Mouse (Mus musculus) kidney, embryonic 16.5 days (tissue): Measurements from ENCODE around the gene Gm20388. TPM values are rescaled to one million over a fixed set of nuclear protein-coding genes. Genes with fewer than 3 reads are reported as not detected.

Experiments
- ATAC-seq: fragments of 200-750 bp; cut with Nextera tagmentation; 2 replicates; pipeline ENCODE4 v1.8.0; 2017; ENCODE audit warnings: moderate TSS enrichment; ENCODE audit not compliant: low FRiP score, low TSS enrichment
- H3K27ac ChIP-seq: fragments of 300-500 bp; sonication (generic); 2 replicates; pipeline ENCODE4 v1.5.1; 2014; ENCODE audit warnings: low read length
- H3K27me3 ChIP-seq: fragments of 300-500 bp; sonication (generic); 2 replicates; pipeline ENCODE4 v1.6.1; 2014; ENCODE audit warnings: low read length, control low read depth, mixed read lengths; ENCODE audit not compliant: insufficient read depth
- H3K36me3 ChIP-seq: fragments of 300-500 bp; sonication (generic); 2 replicates; pipeline ENCODE4 v1.6.1; 2014; ENCODE audit warnings: low read length, control low read depth, mixed read lengths; ENCODE audit not compliant: insufficient read depth
- H3K4me1 ChIP-seq: fragments of 300-500 bp; sonication (generic); 2 replicates; pipeline ENCODE4 v1.6.1; 2014; ENCODE audit warnings: low read length, control low read depth, mixed read lengths; ENCODE audit not compliant: insufficient read depth
- H3K4me2 ChIP-seq: fragments of 300-500 bp; sonication (generic); replicated peaks from 2 replicates; pipeline ENCODE4 v1.6.1; 2014; ENCODE audit warnings: low read depth, low read length
- H3K4me3 ChIP-seq: fragments of 300-500 bp; sonication (generic); 2 replicates; pipeline ENCODE4 v1.5.1; 2014; ENCODE audit warnings: mild to moderate bottlenecking, low read length
- H3K9ac ChIP-seq: fragments of 300-500 bp; sonication (generic); replicated peaks from 2 replicates; pipeline ENCODE4 v1.6.1; 2014; ENCODE audit warnings: low read length
- H3K9me3 ChIP-seq: fragments of 300-500 bp; sonication (generic); 2 replicates; pipeline ENCODE4 v1.6.1; 2016; ENCODE audit warnings: low read length, control low read depth
- WGBS: fragments of 180-500 bp; shearing (Covaris S2); extraction: QIAGEN DNeasy Blood & Tissue Kit; methylation state at CpG from one replicate; pipeline ENCODE4 v1.1.7; 2014; 5-methylcytosine and 5-hydroxymethylcytosine counted together
- polyA plus RNA-seq: library from polyadenylated mRNA; unstranded; fragments of >200 nt; fragmentation: Nextera tagmentation; extraction: Ambion mirVana; gene quantifications from 2 replicates; pipeline ENCODE4 v1.2.1, GENCODE M21; 2015

Gene Gm20388
- polyA plus RNA-seq, 1 experiment from 2014 or later: 7.7 TPM

DNA sequence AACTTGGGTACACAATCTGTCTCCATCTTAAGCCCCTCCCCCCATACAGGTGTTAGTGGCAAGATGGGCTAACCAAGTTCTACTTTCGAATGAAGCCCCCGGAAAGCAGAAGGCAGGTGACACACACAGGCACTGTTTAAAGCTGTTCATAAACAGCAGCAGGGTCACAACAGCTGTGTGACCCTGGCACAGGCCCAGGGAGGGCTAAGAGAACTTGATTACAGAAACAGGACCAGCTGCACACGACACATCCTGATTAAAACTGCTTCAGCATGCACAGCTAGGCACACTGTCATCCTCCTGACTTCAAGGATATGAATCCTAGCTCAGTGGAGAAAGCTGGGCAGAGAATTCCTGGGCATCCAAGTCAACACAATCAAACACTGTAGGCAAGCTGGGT lies 1551.5 kb downstream of the Gm20388 start:
- WGBS: 62% methylated on average over 3 of the region's 3 CpGs
- no peak for ATAC-seq
- no peaks in the 10 kb centered on the region for H3K9me3 ChIP-seq
- H3K27ac ChIP-seq: no peak overlapping the region
- H3K4me3 ChIP-seq: no peak overlapping the region
- no peaks in the 10 kb centered on the region for H3K27me3 ChIP-seq
- no peaks in the 10 kb centered on the region for H3K36me3 ChIP-seq
- no peak overlapping the region for H3K9ac ChIP-seq
- H3K4me1 ChIP-seq: no peaks in the 10 kb centered on the region
- no peak overlapping the region for H3K4me2 ChIP-seq

DNA sequence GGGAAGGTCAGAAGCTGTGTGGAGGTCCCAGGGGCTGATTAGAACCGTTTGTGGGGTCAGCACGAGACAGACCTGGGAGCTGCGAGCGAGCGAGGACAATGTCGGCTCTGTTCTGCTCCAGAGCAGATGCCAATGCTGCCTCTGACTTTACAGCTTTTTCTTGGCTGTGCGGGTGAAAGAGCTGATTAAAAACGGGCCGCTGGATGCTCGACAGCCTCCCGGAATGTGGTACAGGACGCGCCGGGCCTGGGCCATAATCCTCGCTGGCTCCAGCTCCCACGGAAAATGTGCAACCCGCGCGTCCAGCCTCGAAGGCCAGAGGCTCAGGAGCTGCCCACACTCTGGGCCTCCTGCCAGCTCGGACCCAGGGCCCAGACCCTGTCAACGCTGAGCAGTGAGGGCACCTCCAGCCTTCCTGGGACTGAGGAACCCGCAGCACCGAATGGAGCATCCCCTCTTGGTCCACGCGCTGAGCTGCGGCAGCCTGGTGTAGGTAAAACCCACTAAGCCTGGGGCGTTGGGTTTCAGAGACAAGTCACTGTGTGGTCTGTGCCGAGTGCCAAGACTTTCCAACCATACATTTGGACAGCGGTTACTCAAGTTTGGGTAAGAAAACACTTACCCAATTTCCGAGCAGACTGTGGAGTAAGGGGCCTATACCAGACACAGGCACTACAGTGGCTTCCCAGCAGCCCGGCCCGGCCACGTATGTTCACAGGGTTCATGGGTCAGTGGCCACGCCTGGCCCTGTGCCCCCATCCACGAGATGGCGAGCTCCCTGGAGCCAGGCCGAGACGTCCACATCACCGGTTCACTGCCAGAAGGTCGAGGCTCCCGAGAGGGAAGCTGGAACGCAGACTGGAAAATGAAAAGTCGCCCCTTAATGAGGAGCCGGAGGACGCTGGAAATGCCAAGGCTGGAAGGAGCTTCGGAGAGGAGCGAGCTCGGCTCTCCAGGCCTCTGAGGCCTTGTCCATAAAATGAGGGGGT lies 1557.7 kb downstream of the Gm20388 start:
- WGBS: 56% methylated on average over 49 of the region's 49 CpGs
- peak; percentile 9; the same call in 1 of the 2 replicates for ATAC-seq
- Histone ChIP-seq H3K9me3 (no peaks in the 10 kb centered on the region), H3K4me2 (no peak overlapping the region), H3K36me3 (no peaks in the 10 kb centered on the region), H3K4me3 (no peak overlapping the region), H3K9ac (no peak overlapping the region), H3K27ac (no peak overlapping the region), H3K4me1 (no peaks in the 10 kb centered on the region), H3K27me3 (no peaks in the 10 kb centered on the region)

DNA sequence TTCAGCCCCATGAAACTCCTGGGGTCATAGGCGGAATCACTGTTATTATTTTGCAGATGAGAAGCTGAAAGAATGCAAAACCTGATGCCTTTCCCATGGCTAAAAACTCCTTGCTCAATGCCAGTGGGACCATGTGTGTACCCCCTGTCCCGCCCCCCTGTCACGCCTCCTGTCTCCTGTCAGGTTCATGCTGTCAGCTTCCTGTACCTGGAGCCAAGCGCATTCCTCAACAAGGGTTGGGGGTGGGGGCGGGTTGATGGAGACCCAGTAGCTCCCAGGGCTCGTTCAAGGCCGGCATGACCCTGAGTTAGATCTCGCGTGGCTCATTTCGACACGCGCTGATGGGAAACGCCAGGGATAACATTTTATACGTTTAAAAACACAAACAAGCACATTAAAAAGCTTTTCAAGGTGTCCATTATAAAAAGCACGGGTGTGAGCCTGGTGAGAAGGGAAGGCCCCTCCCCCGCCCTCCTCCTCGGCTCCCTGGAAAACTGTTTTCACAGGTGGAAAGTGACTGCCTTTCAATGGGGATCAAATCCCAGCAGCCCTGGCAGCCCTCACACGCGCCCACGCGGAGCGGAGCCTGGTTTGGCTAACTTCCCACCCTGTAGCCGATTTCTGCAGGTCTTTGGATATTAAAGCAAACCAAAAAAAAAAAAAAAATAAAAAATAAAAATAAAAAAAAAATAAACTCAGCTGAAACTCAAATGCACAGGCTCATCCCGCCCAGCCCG lies 1563.7 kb downstream of the Gm20388 start:
- Histone ChIP-seq H3K4me2 (peak overlapping the region; percentile 49), H3K4me1 (peaks cover 10% of the 10 kb centered on the region), H3K36me3 (no peaks in the 10 kb centered on the region), H3K27ac (no peak overlapping the region), H3K4me3 (peak overlapping the region; percentile 14), H3K9ac (peak overlapping the region; percentile 34; the same call in 1 of the 2 replicates), H3K27me3 (no peaks in the 10 kb centered on the region), H3K9me3 (no peaks in the 10 kb centered on the region)
- WGBS: 8% methylated on average over 25 of the region's 25 CpGs
- ATAC-seq: 0 out of 2 replicates have a peak, but pooled peaks have one; percentile 22

DNA sequence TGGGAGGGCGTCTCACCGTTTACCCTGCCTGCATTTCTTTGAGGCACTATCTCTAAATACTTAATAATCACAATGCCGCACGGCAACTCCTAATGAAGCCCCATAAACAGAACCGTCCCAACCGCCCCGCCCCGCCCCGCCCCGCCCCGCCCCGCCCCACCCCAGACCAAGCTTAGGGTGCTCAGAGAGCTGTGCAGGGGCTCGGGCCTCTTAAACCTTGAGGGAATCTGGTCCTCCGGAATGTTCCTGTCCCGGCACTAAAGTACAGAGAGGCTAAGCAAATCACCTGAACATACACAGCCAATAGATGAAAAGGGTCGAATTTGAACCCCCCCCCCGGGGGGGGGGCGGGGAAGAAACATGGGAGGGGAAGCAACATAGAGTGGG lies 1564.2 kb downstream of the Gm20388 start:
- whole genome bisulfite sequencing: 2% methylated on average over 18 of the region's 18 CpGs
- Histone ChIP-seq H3K4me2 (peak overlapping the region; percentile 49), H3K27ac (no peak overlapping the region), H3K36me3 (no peaks in the 10 kb centered on the region), H3K4me1 (peaks cover 10% of the 10 kb centered on the region), H3K9me3 (no peaks in the 10 kb centered on the region), H3K27me3 (no peaks in the 10 kb centered on the region), H3K4me3 (peak overlapping the region; percentile 14), H3K9ac (peak overlapping the region; percentile 34; the same call in 1 of the 2 replicates)
- no peak for ATAC-seq

DNA sequence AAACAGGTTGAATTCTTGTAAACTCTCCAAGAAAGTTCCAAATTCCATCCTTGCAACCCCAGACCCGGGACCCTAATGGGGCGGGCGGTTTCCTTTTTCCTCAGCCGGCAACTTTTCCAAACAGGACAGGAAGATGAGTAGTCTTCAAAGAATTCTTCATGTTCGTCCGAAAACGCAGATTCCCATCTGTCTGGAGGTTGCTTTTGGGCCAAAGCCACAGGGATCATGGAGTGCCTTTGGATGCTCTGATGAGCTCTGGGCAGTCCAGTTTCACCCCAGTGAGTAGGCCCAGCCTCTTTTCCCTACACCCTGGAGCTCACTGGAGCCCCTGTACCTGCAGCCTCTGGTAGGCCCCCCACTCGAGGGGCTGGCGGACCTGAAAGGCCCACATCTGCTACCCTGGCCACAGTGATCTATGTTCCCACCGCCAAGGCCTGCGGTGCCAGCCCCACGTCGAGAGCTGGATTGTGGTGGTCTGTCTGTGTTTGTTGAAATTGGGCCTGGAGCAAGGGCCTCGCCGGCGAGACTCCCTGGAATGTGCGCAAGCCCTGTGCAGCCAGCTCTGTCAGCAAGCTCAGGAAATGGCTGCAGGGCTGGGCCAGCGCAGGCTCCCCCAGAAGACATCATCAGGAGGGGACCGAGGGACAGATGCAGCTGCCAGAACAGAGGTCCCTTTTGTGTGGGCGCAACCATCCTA lies 1567.4 kb downstream of the Gm20388 start:
- no peaks in the 10 kb centered on the region for H3K9me3 ChIP-seq
- no peaks in the 10 kb centered on the region for H3K36me3 ChIP-seq
- no peak overlapping the region for H3K4me2 ChIP-seq
- H3K27ac ChIP-seq: peak overlapping the region; percentile 2; the same call in 1 of the 2 replicates
- no peak overlapping the region for H3K4me3 ChIP-seq
- ATAC-seq: no peak
- H3K9ac ChIP-seq: peak overlapping the region; percentile 27; the same call in 1 of the 2 replicates
- peaks cover 20% of the 10 kb centered on the region for H3K4me1 ChIP-seq
- WGBS: 55% methylated on average over 20 of the region's 20 CpGs
- no peaks in the 10 kb centered on the region for H3K27me3 ChIP-seq

DNA sequence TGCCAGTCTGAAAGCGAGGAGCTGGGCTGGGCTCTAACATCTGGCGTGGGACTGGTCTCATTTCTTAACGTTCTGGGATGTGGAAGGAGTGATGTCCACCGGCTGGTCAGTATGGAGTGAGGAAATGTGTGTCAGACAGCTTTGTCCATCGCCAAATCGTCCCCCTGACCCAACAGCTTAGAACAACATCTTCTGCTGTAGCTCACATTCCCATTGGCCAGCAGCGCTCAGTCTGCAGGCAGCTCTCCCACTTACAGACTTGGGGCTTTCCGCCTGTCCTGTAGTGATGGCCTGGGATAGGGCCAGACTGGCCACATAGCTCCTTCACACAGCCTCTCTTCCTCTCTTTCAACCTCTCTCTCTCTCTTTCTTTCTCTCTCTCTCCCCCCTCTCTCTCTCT lies 1568.5 kb downstream of the Gm20388 start:
- Histone ChIP-seq H3K4me2 (no peak overlapping the region), H3K9me3 (no peaks in the 10 kb centered on the region), H3K36me3 (no peaks in the 10 kb centered on the region), H3K4me3 (no peak overlapping the region), H3K9ac (no peak overlapping the region), H3K4me1 (peaks cover 24% of the 10 kb centered on the region), H3K27me3 (no peaks in the 10 kb centered on the region), H3K27ac (peak overlapping the region; percentile 48; the same call in 1 of the 2 replicates)
- 0 out of 2 replicates have a peak, but pooled peaks have one; percentile 69 for ATAC-seq
- WGBS: 52% methylated on average over 8 of the region's 8 CpGs

DNA sequence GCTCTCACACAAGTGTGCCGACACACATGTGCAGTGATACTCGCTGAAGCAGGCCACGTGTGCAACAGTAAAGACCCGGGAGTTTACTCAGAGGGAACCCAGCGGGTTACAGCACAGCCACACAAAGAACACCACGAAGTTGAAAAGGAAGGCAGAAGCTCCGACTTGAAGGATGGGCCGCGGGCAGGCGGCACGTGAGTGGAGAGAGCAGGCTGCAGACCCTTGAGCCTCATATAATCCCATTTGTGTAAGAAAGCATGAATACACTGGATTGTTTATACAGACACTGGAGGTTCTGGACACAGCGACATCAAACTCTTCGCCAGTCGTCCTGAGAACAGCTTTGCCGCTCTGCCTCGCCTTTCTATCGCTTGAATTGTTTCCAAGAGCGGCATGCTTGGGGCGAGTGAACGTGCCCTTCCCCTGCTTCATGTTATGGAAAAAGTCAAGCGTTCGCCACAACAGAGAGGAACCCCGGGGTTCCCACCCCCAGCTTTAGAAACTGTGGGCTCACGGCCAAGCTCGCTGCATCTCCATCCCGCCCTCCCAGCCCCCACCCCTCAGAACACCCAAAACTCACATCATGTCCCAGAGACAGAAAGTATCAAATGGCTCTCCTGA lies 1569.9 kb downstream of the Gm20388 start:
- Histone ChIP-seq H3K4me2 (no peak overlapping the region), H3K27ac (no peak overlapping the region), H3K4me1 (peaks cover 20% of the 10 kb centered on the region), H3K27me3 (no peaks in the 10 kb centered on the region), H3K9ac (no peak overlapping the region), H3K9me3 (no peaks in the 10 kb centered on the region), H3K4me3 (no peak overlapping the region), H3K36me3 (no peaks in the 10 kb centered on the region)
- no peak for ATAC-seq
- 60% methylated on average over 26 of the region's 26 CpGs for WGBS

DNA sequence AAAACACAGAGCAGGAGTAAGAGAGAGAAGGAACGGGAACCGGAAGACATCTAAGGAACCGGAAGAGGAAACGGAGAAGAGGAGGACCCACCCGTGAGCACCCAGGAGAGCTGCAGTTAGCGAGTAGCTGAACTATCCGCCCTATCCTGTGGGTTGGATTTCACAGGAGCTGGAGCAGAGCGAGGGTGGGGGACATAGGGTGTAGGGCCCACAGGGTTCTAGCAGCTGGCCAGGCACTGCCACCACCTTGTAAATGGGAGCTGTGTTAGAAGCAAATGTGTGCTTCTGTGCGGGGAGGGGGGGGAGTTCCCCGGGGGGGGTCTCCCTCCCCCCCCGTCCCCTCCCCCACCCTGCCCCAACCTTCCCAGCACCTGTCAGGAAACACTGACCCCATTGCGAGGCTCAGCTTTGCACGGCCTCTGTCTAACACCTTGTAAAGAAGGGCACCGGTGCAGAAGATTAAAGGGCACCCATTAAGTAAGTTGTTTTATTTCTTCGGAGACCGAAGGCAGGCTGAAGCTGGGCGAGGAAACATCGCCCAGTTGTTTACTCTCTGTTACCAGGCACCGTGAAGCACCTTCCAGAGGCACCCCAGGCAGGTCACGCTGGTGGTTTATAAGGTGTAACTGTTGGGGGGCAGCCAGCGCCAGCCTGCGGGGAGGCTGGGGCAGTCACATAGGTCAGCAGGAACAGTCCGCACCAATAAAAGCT lies 1573.6 kb downstream of the Gm20388 start:
- Histone ChIP-seq H3K4me2 (peak overlapping the region; percentile 32; the same call in 1 of the 2 replicates), H3K9ac (0 out of 2 replicates have a peak overlapping the region, but pooled peaks have one; percentile 39), H3K27ac (no peak overlapping the region), H3K4me1 (peaks cover 20% of the 10 kb centered on the region), H3K27me3 (no peaks in the 10 kb centered on the region), H3K36me3 (no peaks in the 10 kb centered on the region), H3K9me3 (no peaks in the 10 kb centered on the region), H3K4me3 (no peak overlapping the region)
- WGBS: 24% methylated on average over 22 of the region's 23 CpGs
- ATAC-seq: peak; percentile 54; the same call in 1 of the 2 replicates
